ENCODE assay signal across 13 mouse cellular contexts in genomic region chr4:131638105-131638504, GRCm38 (mm10).
"Had no signal": no experiment of that assay in that cellular context is flagged by ENCODE, and none has a peak within 500 bp of the region (broad histone marks: within the 10 kb centered on the region; RNA-seq: fewer than 3 reads in every experiment).

No protein-coding gene starts in this region.

- ATAC-seq: liver, embryonic 12.5 days; midbrain, embryonic 15.5 days had no signal

- H3K4me2 ChIP-seq: limb, embryonic 15.5 days; liver, embryonic 12.5 days; lung, embryonic 15.5 days; midbrain, embryonic 11.5 days; midbrain, embryonic 15.5 days; neural tube, embryonic 12.5 days had no signal

- H3K36me3 ChIP-seq: limb, embryonic 15.5 days; liver, embryonic 12.5 days; lung, embryonic 15.5 days; midbrain, embryonic 15.5 days; neural tube, embryonic 12.5 days had no signal

- DNase-seq: lung, postnatal 14 days; right cerebral cortex, postnatal 4 days; spleen, adult 18-20 months; thymus, postnatal 4 days had no signal

- H3K9me3 ChIP-seq: limb, embryonic 15.5 days; liver, embryonic 12.5 days; lung, embryonic 15.5 days; megakaryocyte, embryonic 14.5 days; midbrain, embryonic 15.5 days; neural tube, embryonic 12.5 days had no signal

- H3K4me3 ChIP-seq: left cerebral cortex, adult 2 months; limb, embryonic 15.5 days; liver, embryonic 12.5 days; lung, embryonic 15.5 days; midbrain, embryonic 15.5 days; neural tube, embryonic 12.5 days had no signal

- H3K27ac ChIP-seq: left cerebral cortex, adult 2 months; limb, embryonic 15.5 days; liver, embryonic 12.5 days; lung, embryonic 15.5 days; macrophage; midbrain, embryonic 15.5 days; neural tube, embryonic 12.5 days had no signal

- H3K27me3 ChIP-seq: limb, embryonic 15.5 days; liver, embryonic 12.5 days; lung, embryonic 15.5 days; midbrain, embryonic 15.5 days; neural tube, embryonic 12.5 days had no signal

- H3K4me1 ChIP-seq: limb, embryonic 15.5 days; liver, embryonic 12.5 days; lung, embryonic 15.5 days; megakaryocyte, embryonic 14.5 days; neural tube, embryonic 12.5 days had no signal

- H3K9ac ChIP-seq: limb, embryonic 15.5 days; liver, embryonic 12.5 days; lung, embryonic 15.5 days; midbrain, embryonic 15.5 days; neural tube, embryonic 12.5 days had no signal
